Mouse (Mus musculus) CH12.LX (cell line): ENCODE measurements around the gene Treml4.

Experiments
- CHD2 ChIP-seq: IDR thresholded peaks from 2 replicates; pipeline ENCODE4 v1.6.1; 2011; ENCODE audit warnings: low read length, improper control_type of control experiment
- CTCF ChIP-seq, 2 experiments: IDR thresholded peaks in 1 of 2; conservative IDR thresholded peaks in 1 of 2; 2 replicates each; pipeline ENCODE4 v1.5.1; 2011 to 2012; ENCODE audit warnings: low read depth in 2 of 2, low read length in 2 of 2, improper control_type of control experiment in 1 of 2, inconsistent platforms in 1 of 2, mild to moderate bottlenecking in 1 of 2, moderate library complexity in 1 of 2
- ELF1 ChIP-seq: IDR thresholded peaks from 2 replicates; pipeline ENCODE4 v1.6.1; 2014; ENCODE audit warnings: low read depth, mild to moderate bottlenecking, inconsistent platforms, low read length, improper control_type of control experiment
- GABPA ChIP-seq: IDR thresholded peaks from 2 replicates; pipeline ENCODE4 v1.6.1; 2012; ENCODE audit warnings: low read depth, low read length, improper control_type of control experiment, inconsistent platforms; ENCODE audit not compliant: insufficient replicate concordance
- MAFK ChIP-seq: IDR thresholded peaks from 2 replicates; pipeline ENCODE4 v1.6.1; 2011; ENCODE audit warnings: low read length, improper control_type of control experiment; ENCODE audit not compliant: insufficient replicate concordance
- MYC ChIP-seq: IDR thresholded peaks from 2 replicates; pipeline ENCODE4 v1.6.1; 2011; ENCODE audit warnings: low read depth, mild to moderate bottlenecking, improper control_type of control experiment, low read length
- POLR2A ChIP-seq: IDR thresholded peaks from 2 replicates; pipeline ENCODE4 v1.6.1; 2011; ENCODE audit warnings: low read depth, mild to moderate bottlenecking, improper control_type of control experiment, low read length
- UBTF ChIP-seq: IDR thresholded peaks from 2 replicates; pipeline ENCODE4 v1.6.1; 2012; ENCODE audit warnings: low read depth, mild to moderate bottlenecking, inconsistent platforms, low read length, improper control_type of control experiment, moderate library complexity
- USF1 ChIP-seq: IDR thresholded peaks from 2 replicates; pipeline ENCODE4 v1.6.1; 2014; ENCODE audit warnings: low read depth, mild to moderate bottlenecking, inconsistent platforms, low read length, improper control_type of control experiment

- TF ChIP-seq POLR2A (no peak), CTCF (conservative IDR thresholded peaks at IDR 0.05 in 1 of 2, IDR thresholded peaks at IDR 0.05 in 1 of 2; ENCODE audit: low read depth in 2 of 2, low read length in 2 of 2) (no peak), GABPA (no peak), ELF1 (no peak), USF1 (no peak), UBTF (no peak), CHD2 (no peak), MAFK (no peak), MYC (no peak)
These were observed 2.2 kb upstream of the Treml4 start for GRCm38 (mm10) chr17:48261868-48262267.
